Mouse (Mus musculus) intestine, embryonic 16.5 days (tissue): ENCODE measurements around the gene Trhde. TPM values are rescaled to one million over a fixed set of nuclear protein-coding genes. Genes with fewer than 3 reads are reported as not detected.

ENCODE experiments used
- ATAC-seq: fragments of 200-750 bp; cut with Nextera tagmentation; 2 replicates; pipeline ENCODE4 v1.8.0; 2017; ENCODE audit warnings: moderate TSS enrichment, moderate library complexity
- H3K27ac ChIP-seq: fragments of 300-500 bp; sonication (generic); 2 replicates; pipeline ENCODE4 v1.5.1; 2014; ENCODE audit warnings: mild to moderate bottlenecking, low read length
- H3K27me3 ChIP-seq: fragments of 300-500 bp; sonication (generic); replicated peaks from 2 replicates; pipeline ENCODE4 v1.6.1; 2014; ENCODE audit warnings: low read length, control low read depth, mixed read lengths; ENCODE audit not compliant: control insufficient read depth, insufficient read depth
- H3K36me3 ChIP-seq: fragments of 300-500 bp; sonication (generic); 2 replicates; pipeline ENCODE4 v1.6.1; 2014; ENCODE audit warnings: low read length, control low read depth; ENCODE audit not compliant: control insufficient read depth, insufficient read depth
- H3K4me1 ChIP-seq: fragments of 300-500 bp; sonication (generic); 2 replicates; pipeline ENCODE4 v1.6.1; 2014; ENCODE audit warnings: low read length, control low read depth, mixed read lengths; ENCODE audit not compliant: control insufficient read depth, insufficient read depth
- H3K4me2 ChIP-seq: fragments of 300-500 bp; sonication (generic); 2 replicates; pipeline ENCODE4 v1.6.1; 2014; ENCODE audit warnings: low read depth, low read length, control low read depth
- H3K4me3 ChIP-seq: fragments of 300-500 bp; sonication (generic); 2 replicates; pipeline ENCODE4 v1.5.1; 2014; ENCODE audit warnings: mild to moderate bottlenecking, low read length
- H3K9ac ChIP-seq: fragments of 300-500 bp; sonication (generic); 2 replicates; pipeline ENCODE4 v1.6.1; 2014; ENCODE audit warnings: low read depth, low read length
- H3K9me3 ChIP-seq: fragments of 300-500 bp; sonication (generic); 2 replicates; pipeline ENCODE4 v1.6.1; 2016; ENCODE audit warnings: low read length, control low read depth; ENCODE audit not compliant: control insufficient read depth
- WGBS: fragments of 180-500 bp; shearing (Covaris S2); extraction: QIAGEN DNeasy Blood & Tissue Kit; methylation state at CpG from one replicate; pipeline ENCODE4 v1.1.7; 2014; 5-methylcytosine and 5-hydroxymethylcytosine counted together
- polyA plus RNA-seq: library from polyadenylated mRNA; unstranded; fragments of >200 nt; fragmentation: Nextera tagmentation; extraction: Ambion mirVana; gene quantifications from 2 replicates; pipeline ENCODE4 v1.2.1, GENCODE M21; 2015

Gene Trhde
- 0.27 and 0.32 TPM in 2 replicates for polyA plus RNA-seq

DNA sequence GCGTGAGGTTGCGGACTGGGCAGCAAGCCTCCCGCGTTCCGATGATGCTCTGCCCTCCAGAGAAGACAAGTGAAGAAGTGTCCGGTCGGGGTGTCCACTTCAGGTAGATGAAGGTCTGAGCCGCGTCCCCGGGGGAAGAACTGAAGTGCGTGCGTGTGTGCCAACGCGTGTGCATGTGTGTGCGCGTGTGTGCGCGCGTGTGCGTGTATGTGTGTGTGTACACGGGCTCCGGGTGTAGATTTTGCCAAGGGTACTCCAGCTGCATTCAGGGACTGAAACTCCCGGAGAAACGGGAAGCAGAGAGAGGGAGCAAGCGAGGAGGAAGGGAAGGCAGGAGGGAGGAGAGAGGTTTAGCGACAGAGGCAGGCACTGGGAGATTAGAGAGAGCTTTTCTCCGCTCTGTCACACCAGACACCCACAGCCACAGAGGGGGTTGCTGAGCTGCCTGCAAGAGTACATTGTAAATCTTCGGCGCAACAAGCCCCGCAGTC, at the start of gene Trhde:
TSS of gene Trhde (minus strand) at position 147 of the 491 bp plus-strand sequence.
- no peaks in the 10 kb centered on the region for H3K36me3 ChIP-seq
- peak within 1 kb of the TSS; percentile 58 for H3K4me3 ChIP-seq
- 1% methylated on average over 30 of the region's 30 CpGs for WGBS
- ATAC-seq, result peak; percentile 12; the same call in 1 of the 2 replicates
- no peaks in the 10 kb centered on the region for H3K9me3 ChIP-seq
- peak within 1 kb of the TSS; percentile 79 for H3K4me2 ChIP-seq
- no peak within 1 kb of the TSS for H3K27ac ChIP-seq
- H3K9ac ChIP-seq, result peak within 1 kb of the TSS; percentile 46
- peaks cover 7% of the 10 kb centered on the region for H3K4me1 ChIP-seq
- H3K27me3 ChIP-seq, result peaks cover 38% of the 10 kb centered on the region

DNA sequence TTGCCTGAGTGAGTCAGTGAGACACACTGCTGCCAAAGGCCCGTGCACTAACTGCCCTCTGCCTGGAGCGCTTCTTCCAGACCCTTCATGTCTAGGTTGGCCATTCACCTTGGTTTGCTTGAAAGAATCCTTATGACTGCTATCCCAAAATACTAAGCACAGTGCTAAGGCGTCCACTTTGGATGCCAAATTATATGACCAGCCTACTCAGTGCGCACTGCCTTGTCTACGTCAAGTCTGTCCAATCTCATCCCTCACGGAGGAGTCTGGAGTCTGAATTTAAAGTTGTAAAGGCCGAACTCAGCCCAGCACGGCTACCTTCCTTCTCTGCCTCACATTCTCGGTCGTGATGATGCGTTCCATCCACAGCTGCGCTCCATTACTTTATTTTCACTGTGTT, 39.9 kb upstream of the Trhde start:
- Histone ChIP-seq H3K36me3 (no peaks in the 10 kb centered on the region), H3K4me3 (no peak overlapping the region), H3K9me3 (no peaks in the 10 kb centered on the region), H3K27me3 (no peaks in the 10 kb centered on the region), H3K4me1 (no peaks in the 10 kb centered on the region), H3K27ac (no peak overlapping the region), H3K4me2 (no peak overlapping the region), H3K9ac (no peak overlapping the region)
- ATAC-seq, result no peak
- WGBS, result 92% methylated on average over 12 of the region's 12 CpGs

DNA sequence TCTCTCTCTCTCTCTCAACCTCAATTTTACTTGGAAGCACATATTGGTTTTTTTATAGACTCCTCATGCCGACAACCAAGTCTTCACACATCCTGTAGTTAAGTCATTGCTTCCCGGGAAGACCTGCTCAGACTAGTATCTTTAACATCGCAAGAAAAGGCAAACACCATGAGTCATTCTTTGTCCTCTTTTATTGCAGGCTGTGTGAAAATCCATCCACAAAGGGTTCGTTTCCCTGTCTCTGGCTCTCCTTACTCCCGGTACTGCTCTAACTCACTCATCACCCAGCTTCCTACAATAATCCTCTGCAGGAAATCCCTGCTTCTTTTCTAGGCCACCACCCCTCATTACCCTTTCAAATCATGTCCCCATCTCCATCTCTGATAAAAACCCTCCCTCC, 39.3 kb upstream of the Trhde start:
- Histone ChIP-seq H3K36me3 (no peaks in the 10 kb centered on the region), H3K4me1 (no peaks in the 10 kb centered on the region), H3K4me3 (no peak overlapping the region), H3K9me3 (no peaks in the 10 kb centered on the region), H3K27me3 (no peaks in the 10 kb centered on the region), H3K9ac (no peak overlapping the region), H3K4me2 (no peak overlapping the region), H3K27ac (no peak overlapping the region)
- WGBS, result 58% methylated on average over 5 of the region's 5 CpGs
- ATAC-seq, result no peak

DNA sequence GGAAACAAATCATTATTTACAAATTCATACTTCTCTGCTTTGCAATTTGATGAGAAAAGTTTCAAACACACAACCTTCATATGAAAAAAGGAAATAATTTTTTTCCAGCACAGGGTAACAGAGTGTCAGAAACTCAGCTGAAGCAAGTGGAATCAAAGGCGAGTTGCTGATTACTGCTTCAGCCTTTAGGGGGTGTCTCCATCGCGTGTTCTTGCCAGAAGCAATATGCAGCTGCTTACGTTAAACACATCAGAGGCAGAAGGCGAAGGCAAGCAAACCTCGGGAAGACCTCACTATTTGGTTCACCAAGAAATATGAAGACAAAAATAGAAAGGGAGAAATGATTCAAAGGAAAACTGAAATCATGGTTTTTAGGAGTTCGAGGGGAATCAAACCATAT, 29.2 kb upstream of the Trhde start:
- H3K4me3 ChIP-seq, result no peak overlapping the region
- no peaks in the 10 kb centered on the region for H3K9me3 ChIP-seq
- H3K9ac ChIP-seq, result no peak overlapping the region
- ATAC-seq, result no peak
- WGBS, result 48% methylated on average over 7 of the region's 7 CpGs
- H3K4me2 ChIP-seq, result no peak overlapping the region
- no peak overlapping the region for H3K27ac ChIP-seq
- no peaks in the 10 kb centered on the region for H3K36me3 ChIP-seq
- no peaks in the 10 kb centered on the region for H3K4me1 ChIP-seq
- H3K27me3 ChIP-seq, result no peaks in the 10 kb centered on the region

DNA sequence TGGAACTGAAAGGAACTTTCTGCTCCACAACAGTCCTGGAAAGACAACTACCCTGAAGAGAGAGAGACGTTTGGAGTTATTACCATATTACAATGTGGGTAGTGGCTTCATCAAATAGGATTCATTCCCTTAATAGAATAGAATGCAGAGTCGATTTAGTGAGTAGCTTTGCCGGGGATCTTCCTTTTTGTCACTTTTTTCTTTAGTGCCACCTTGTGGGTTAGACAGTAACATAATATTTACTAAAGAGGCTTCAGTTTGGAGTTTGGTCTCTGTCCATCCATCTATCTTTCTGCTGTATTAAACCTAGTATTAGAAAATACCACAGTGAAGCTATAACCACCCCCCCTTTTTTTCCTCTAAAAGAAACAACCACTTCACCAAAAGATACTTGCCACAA, 6.7 kb upstream of the Trhde start:
- H3K27ac ChIP-seq, result no peak overlapping the region
- no peak overlapping the region for H3K4me3 ChIP-seq
- H3K4me1 ChIP-seq, result no peaks in the 10 kb centered on the region
- H3K9me3 ChIP-seq, result no peaks in the 10 kb centered on the region
- no peak for ATAC-seq
- no peak overlapping the region for H3K4me2 ChIP-seq
- H3K9ac ChIP-seq, result no peak overlapping the region
- 47% methylated on average over 3 of the region's 3 CpGs for WGBS
- no peaks in the 10 kb centered on the region for H3K36me3 ChIP-seq
- no peaks in the 10 kb centered on the region for H3K27me3 ChIP-seq

DNA sequence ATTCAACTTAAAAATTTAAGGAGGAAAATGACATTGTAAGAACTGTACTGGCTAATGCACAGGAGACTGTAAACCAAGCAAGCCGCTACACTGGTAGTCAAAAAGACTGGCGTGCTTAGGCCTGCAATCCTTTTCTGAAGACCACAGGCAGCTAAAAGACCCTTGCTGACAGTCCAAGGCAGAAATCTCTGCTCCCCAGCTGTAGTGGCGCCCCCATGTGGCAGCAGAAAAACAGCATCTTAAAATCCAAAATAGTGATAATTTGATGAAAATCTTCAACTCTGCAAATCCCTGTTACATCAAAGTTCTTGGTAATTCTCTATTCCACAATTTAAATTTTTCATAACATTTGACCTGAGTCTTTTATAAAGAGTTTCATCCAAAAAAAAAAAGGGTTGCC, 3.8 kb upstream of the Trhde start:
- no peak for ATAC-seq
- Histone ChIP-seq H3K9me3 (no peaks in the 10 kb centered on the region), H3K4me3 (no peak overlapping the region), H3K27ac (no peak overlapping the region), H3K4me1 (peaks cover 5% of the 10 kb centered on the region), H3K36me3 (no peaks in the 10 kb centered on the region), H3K27me3 (peaks cover 23% of the 10 kb centered on the region), H3K4me2 (no peak overlapping the region), H3K9ac (no peak overlapping the region)
- WGBS, result 43% methylated on average over 3 of the region's 3 CpGs

DNA sequence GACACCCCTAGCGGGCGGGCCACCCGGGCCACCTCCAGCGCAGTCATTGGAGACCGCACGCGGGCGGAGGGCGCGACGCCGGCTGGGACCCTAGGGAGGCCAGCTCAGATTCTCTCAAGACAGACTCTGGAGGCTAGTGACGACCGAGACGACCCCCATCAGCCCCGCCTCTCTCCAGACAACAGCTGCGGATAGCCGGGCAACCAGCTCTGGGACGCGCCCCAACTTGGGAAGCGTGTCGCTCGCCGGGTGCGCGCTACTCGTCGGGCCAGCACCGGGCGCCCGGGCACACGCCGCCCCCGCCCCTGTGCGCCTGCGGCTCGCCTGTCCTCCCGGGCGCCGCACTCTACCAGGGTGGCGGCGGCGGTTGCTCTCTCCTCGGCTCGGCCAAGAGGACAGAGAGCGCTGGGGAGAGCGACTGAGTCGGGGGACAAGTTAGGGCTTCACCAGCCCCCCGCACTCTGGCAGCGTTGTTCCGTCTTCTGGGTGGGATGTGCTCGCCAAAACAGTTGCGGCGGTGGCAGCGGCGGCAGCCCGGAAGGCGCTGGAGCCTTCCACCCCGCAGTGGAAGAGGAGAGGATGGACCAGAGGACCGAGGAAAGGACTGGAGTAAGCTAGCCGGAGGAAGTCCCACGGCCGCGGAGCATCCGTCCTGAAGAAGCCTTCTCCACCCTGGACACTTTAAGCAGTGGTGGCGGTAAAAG, 498 bp downstream of the Trhde start:
- under 1% methylated on average over 46 of the region's 66 CpGs for WGBS
- H3K36me3 ChIP-seq, result no peaks in the 10 kb centered on the region
- H3K27ac ChIP-seq, result no peak overlapping the region
- peaks cover 38% of the 10 kb centered on the region for H3K27me3 ChIP-seq
- H3K9ac ChIP-seq, result peak overlapping the region; percentile 46
- no peaks in the 10 kb centered on the region for H3K9me3 ChIP-seq
- H3K4me3 ChIP-seq, result peak overlapping the region; percentile 58
- peak overlapping the region; percentile 79 for H3K4me2 ChIP-seq
- peak; percentile 73 for ATAC-seq
- peaks cover 7% of the 10 kb centered on the region for H3K4me1 ChIP-seq

DNA sequence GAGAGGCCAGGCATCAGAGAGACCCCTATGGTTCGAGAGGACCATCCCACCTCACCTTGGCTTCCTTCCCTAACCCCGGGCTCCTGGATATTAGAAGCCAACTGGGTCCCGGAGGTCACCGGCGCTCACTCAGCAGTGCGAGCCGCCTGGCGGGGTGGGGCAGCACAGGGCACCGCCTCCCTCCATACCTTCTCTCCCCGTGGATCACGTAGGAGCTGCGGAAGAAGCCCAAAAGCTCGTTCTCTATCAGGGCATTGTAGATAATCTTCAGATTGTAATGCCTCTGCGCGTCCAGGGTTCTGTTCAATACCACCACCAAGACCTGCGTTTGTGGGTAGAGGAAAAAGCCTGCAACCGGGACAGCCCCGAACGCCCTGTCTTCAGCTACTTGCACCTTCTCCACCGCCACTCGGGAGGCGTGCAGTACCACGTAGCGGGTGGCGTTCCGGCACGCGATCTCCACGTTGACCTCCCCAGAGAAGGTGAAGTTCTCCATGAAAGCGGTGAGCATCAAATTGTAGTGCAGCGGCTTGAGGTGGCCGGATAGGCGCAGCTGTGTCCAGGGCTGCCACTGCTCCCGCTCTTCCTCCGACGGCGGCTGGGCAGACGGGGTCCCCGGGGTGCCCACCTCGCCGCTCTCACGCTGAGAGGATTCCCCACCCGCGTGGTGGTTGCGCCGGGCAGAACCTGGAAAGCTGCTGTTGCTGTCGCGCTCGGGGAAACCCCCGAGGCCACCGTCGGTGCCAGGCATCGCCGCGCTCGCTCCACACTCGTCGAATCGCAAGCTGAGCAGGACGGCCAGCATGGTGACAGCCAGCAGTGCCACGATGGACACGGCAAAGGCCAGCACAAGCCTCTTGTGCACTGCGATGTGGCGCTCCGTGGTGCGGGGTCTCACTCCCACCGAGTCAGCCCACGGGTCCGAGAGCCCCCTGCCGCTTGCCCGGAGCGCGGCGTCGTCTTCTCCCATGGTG, 1.5 kb downstream of the Trhde start:
- Histone ChIP-seq H3K36me3 (no peaks in the 10 kb centered on the region), H3K27ac (no peak overlapping the region), H3K9me3 (no peaks in the 10 kb centered on the region), H3K27me3 (peaks cover 38% of the 10 kb centered on the region), H3K4me3 (peak overlapping the region; percentile 58), H3K4me2 (peak overlapping the region; percentile 79), H3K4me1 (peaks cover 7% of the 10 kb centered on the region), H3K9ac (no peak overlapping the region; the same call in 1 of the 2 replicates)
- peak; percentile 55 for ATAC-seq
- WGBS, result 6% methylated on average over 75 of the region's 75 CpGs

DNA sequence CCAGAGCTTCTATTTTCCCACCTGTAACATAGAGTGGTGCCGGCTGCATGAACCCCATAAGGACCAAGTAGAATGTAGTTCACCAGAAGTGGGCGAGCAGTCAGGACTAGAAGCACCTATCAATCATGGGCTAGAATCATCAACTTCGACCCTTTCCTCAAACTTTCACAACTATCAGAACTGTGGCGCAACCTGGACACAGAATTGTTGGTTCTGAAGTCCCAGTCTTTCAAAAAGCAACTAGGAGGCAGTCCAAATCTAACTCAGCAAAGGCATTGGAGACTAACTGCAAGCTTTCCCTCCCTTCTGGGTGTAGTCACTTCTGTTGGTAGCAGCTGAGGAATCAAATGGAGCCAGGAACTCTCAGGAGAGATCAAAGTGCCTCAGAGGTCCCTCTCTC, 2.6 kb downstream of the Trhde start:
- no peaks in the 10 kb centered on the region for H3K36me3 ChIP-seq
- no peaks in the 10 kb centered on the region for H3K9me3 ChIP-seq
- H3K4me3 ChIP-seq, result no peak overlapping the region
- no peak for ATAC-seq
- 85% methylated on average over 4 of the region's 4 CpGs for WGBS
- H3K9ac ChIP-seq, result no peak overlapping the region
- H3K4me2 ChIP-seq, result no peak overlapping the region
- peaks cover 7% of the 10 kb centered on the region for H3K4me1 ChIP-seq
- peaks cover 38% of the 10 kb centered on the region for H3K27me3 ChIP-seq
- H3K27ac ChIP-seq, result no peak overlapping the region
